ENCODE assay signal across 33 mouse cellular contexts in the genomic region with DNA sequence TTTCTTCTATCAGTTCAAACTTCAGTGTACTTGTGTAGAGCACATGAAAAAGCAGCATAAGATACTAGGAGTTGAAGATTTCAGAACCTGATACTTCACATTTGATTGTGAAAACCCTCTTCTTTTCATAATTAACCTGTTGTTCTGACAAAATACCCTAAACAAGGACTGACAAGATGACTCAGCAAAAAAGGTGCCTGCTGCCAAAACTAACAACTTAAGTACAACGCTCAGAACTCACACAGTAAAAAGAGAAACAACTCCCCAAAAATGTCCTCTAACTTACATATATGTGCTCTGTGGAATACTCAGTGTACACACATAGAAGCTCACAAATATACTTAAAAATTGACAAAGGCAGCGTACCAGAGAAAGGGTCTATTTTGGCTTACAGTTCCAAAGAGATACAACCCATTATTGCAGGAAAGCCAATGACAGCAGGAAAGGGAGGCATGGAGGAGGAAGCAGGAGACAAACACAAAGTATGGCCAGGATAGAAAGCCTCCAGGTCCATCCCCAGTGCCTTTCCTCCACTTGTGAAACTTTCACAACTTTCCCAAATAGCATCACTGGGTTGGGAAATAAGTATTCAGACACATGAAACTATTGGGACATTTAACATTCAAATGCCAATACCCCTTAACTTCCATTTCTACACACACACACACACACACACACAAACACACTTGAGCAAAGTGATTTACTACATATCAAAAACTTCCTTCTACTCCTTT. TPM values are rescaled to one million over a fixed set of nuclear protein-coding genes. Genes with fewer than 3 reads are reported as not detected.
A peak's percentile ranks its signal among the peaks of the same experiment; 100 is the strongest.
DNase-seq lines count a peak whose midpoint lies in the region; ATAC-seq and TF ChIP-seq lines count a peak whose summit lies in the region.
"Had no signal": no experiment of that assay in that cellular context is flagged by ENCODE, and none has a peak within 500 bp of the region (broad histone marks: within the 10 kb centered on the region; RNA-seq: fewer than 3 reads in every experiment).

No protein-coding gene starts in this region.

- TF ChIP-seq CTCF in liver, adult 2 months (IDR thresholded peaks at IDR 0.05; ENCODE audit: low read depth, low read length) = no peak
- TF ChIP-seq CTCF in CH12.LX (conservative IDR thresholded peaks at IDR 0.05 in 1 of 2, IDR thresholded peaks at IDR 0.05 in 1 of 2; ENCODE audit: low read depth in 2 of 2, low read length in 2 of 2) = no peak
- TF ChIP-seq CTCF in midbrain, postnatal 0 days (IDR thresholded peaks at IDR 0.05) = no peak

- dilution Hi-C loops in CH12.LX (cut with MboI; ENCODE audit: extremely low pct_ligation_motif_present, extremely low pct_unique_long_range_greater_than_20kb, low sequenced_read_pairs) = no loop called here

- no peaks in the 10 kb centered on the region for H3K36me3 ChIP-seq in liver, adult 2 months (ENCODE audit: control insufficient read depth, insufficient read depth, low read length)
- peaks cover 0 to 17% of the 10 kb centered on the region in 2 experiments for H3K36me3 ChIP-seq in CH12.LX (replicated peaks in 1 of 2; ENCODE audit: control insufficient read depth in 1 of 2, insufficient read depth in 1 of 2, low read length in 1 of 2)
- no peaks in the 10 kb centered on the region for H3K36me3 ChIP-seq in midbrain, postnatal 0 days (ENCODE audit: insufficient read depth, low read length)
- H3K36me3 ChIP-seq: forebrain, embryonic 12.5 days; intestine, embryonic 15.5 days; limb, embryonic 12.5 days; neural tube, embryonic 12.5 days had no signal

- no peaks in the 10 kb centered on the region; the same call in 1 of the 2 replicates for H3K79me2 ChIP-seq in liver, adult 2 months (ENCODE audit: control insufficient read depth, insufficient read depth, low read length)
- H3K79me2 ChIP-seq in CH12.LX (replicated peaks; ENCODE audit: control insufficient read depth, extremely low read depth, insufficient read depth, poor library complexity, severe bottlenecking) = no peaks in the 10 kb centered on the region; the same call in 1 of the 2 replicates

- no peak for ATAC-seq in midbrain, postnatal 0 days (ENCODE audit: low FRiP score)
- ATAC-seq: forebrain, postnatal 0 days; hindbrain, postnatal 0 days; intestine, embryonic 15.5 days; lung, postnatal 0 days; midbrain, embryonic 16.5 days; Patski had no signal

- TF ChIP-seq RAD21 in CH12.LX (IDR thresholded peaks at IDR 0.05; ENCODE audit: low read depth, low read length) = no peak

- H3K9me3 ChIP-seq in CH12.LX (replicated peaks; ENCODE audit: low read length) = no peaks in the 10 kb centered on the region
- H3K9me3 ChIP-seq in midbrain, postnatal 0 days (ENCODE audit: low read length) = no peaks in the 10 kb centered on the region
- H3K9me3 ChIP-seq: forebrain, embryonic 12.5 days; intestine, embryonic 15.5 days; limb, embryonic 12.5 days; neural tube, embryonic 12.5 days had no signal

- no peak overlapping the region for H3K27ac ChIP-seq in liver, adult 2 months (replicated peaks; ENCODE audit: insufficient read depth, low read depth, low read length)
- H3K27ac ChIP-seq in CH12.LX (ENCODE audit: insufficient read depth, low read depth) = no peak overlapping the region
- H3K27ac ChIP-seq in midbrain, postnatal 0 days (ENCODE audit: low read depth, low read length) = no peak overlapping the region
- H3K27ac ChIP-seq: forebrain, embryonic 12.5 days; hindbrain, postnatal 0 days; intestine, embryonic 15.5 days; layer of hippocampus, adult 2 months; left cerebral cortex, adult 2 months; limb, embryonic 12.5 days; macrophage; neural tube, embryonic 12.5 days; stomach, postnatal 0 days had no signal

- no peak for TF ChIP-seq EP300 in CH12.LX (IDR thresholded peaks at IDR 0.05; ENCODE audit: low read length)

- no peaks in the 10 kb centered on the region for H3K27me3 ChIP-seq in liver, adult 2 months (ENCODE audit: control insufficient read depth, insufficient read depth, low read length)
- H3K27me3 ChIP-seq in CH12.LX (replicated peaks) = no peaks in the 10 kb centered on the region
- no peaks in the 10 kb centered on the region for H3K27me3 ChIP-seq in midbrain, postnatal 0 days (ENCODE audit: insufficient read depth, low read length)
- H3K27me3 ChIP-seq: forebrain, embryonic 12.5 days; intestine, embryonic 15.5 days; limb, embryonic 12.5 days; neural tube, embryonic 12.5 days; Patski had no signal

- no peak overlapping the region for H3K4me3 ChIP-seq in liver, adult 2 months (ENCODE audit: insufficient read depth, low read depth, low read length)
- H3K4me3 ChIP-seq in CH12.LX (replicated peaks in 1 of 3; ENCODE audit: low read depth in 2 of 3, low read length in 2 of 3, poor library complexity in 1 of 3) = no peak overlapping the region
- H3K4me3 ChIP-seq in midbrain, postnatal 0 days (ENCODE audit: low read depth, low read length) = no peak overlapping the region
- H3K4me3 ChIP-seq: erythroblast, embryonic 14.5 days; forebrain, embryonic 12.5 days; intestine, embryonic 15.5 days; layer of hippocampus, adult 2 months; left cerebral cortex, adult 2 months; limb, embryonic 12.5 days; myocyte; neural tube, embryonic 12.5 days had no signal

- peak; percentile 56 for DNase-seq in liver, adult 2 months (ENCODE audit: extremely low read depth, low read depth, low spot score)
- DNase-seq in liver = no peak
- no peak for DNase-seq in CH12.LX (ENCODE audit: extremely low read depth)
- peak; percentile 82 for DNase-seq in adipocyte (ENCODE audit: low spot score)
- DNase-seq in gonadal fat pad, adult 2 months (ENCODE audit: low read depth) = peak; percentile 72
- DNase-seq in right cerebral cortex, postnatal 10 days (ENCODE audit: low spot score in 2 of 2) = no peak
- DNase-seq in testis, postnatal 14 days (ENCODE audit: low spot score) = no peak
- no peak for DNase-seq in midbrain, postnatal 0 days (ENCODE audit: low spot score)
- DNase-seq: adrenal gland, postnatal 25 days; cerebellum, adult 9-11 months; forebrain, postnatal 0 days; heart, postnatal 14 days; kidney, adult 2 months; kidney, postnatal 36 days; right cerebral cortex, adult 18-20 months; right cerebral cortex, postnatal 4 days; thymus, adult 2 months; thymus, postnatal 36 days had no signal

- no peak for TF ChIP-seq POLR2A in liver, adult 2 months (IDR thresholded peaks at IDR 0.05; ENCODE audit: extremely low read depth, insufficient read depth, low read length)
- no peak for TF ChIP-seq POLR2A in CH12.LX (IDR thresholded peaks at IDR 0.05; ENCODE audit: low read depth, low read length)

- peaks cover 6% of the 10 kb centered on the region; the same call in 1 of the 2 replicates for H3K4me1 ChIP-seq in liver, adult 2 months (ENCODE audit: control insufficient read depth, insufficient read depth, low read length)
- peaks cover 0 to 9% of the 10 kb centered on the region in 2 experiments; a peak in 2 of 4 replicates for H3K4me1 ChIP-seq in CH12.LX (ENCODE audit: control insufficient read depth in 1 of 2, insufficient read depth in 2 of 2)
- H3K4me1 ChIP-seq in midbrain, postnatal 0 days (ENCODE audit: insufficient read depth, low read length) = no peaks in the 10 kb centered on the region
- H3K4me1 ChIP-seq: forebrain, embryonic 12.5 days; intestine, embryonic 15.5 days; limb, embryonic 12.5 days; neural tube, embryonic 12.5 days had no signal

- in situ Hi-C loops in CH12.LX (cut with MboI; ENCODE audit: low pct_ligation_motif_present, low pct_unique_long_range_greater_than_20kb, low sequenced_read_pairs) = no loop called here

- no peak overlapping the region for H3K4me2 ChIP-seq in CH12.LX (ENCODE audit: insufficient read depth, low read depth, poor library complexity, severe bottlenecking)
- no peak overlapping the region for H3K4me2 ChIP-seq in midbrain, postnatal 0 days (ENCODE audit: low read depth, low read length, poor library complexity, severe bottlenecking)
- H3K4me2 ChIP-seq: forebrain, embryonic 12.5 days; intestine, embryonic 15.5 days; limb, embryonic 12.5 days; midbrain, embryonic 11.5 days; neural tube, embryonic 12.5 days had no signal

- no peak overlapping the region for H3K9ac ChIP-seq in liver, adult 2 months (ENCODE audit: low read depth, low read length)
- H3K9ac ChIP-seq in CH12.LX (ENCODE audit: insufficient read depth, low read depth) = no peak overlapping the region
- H3K9ac ChIP-seq in midbrain, postnatal 0 days (replicated peaks; ENCODE audit: low read length, poor library complexity, severe bottlenecking) = no peak overlapping the region
- H3K9ac ChIP-seq: forebrain, embryonic 12.5 days; forebrain, postnatal 0 days; intestine, embryonic 15.5 days; limb, embryonic 12.5 days; neural tube, embryonic 12.5 days had no signal

- WGBS in liver, adult 2 months = 55% methylated on average over 2 of the region's 2 CpGs
- 88% methylated on average over 2 of the region's 2 CpGs for WGBS in midbrain, postnatal 0 days

TF ChIP-seq in CH12.LX, 34 proteins besides CTCF, POLR2A, EP300 and RAD21:
- TF ChIP-seq ELF1 (IDR thresholded peaks at IDR 0.05; ENCODE audit: low read depth, low read length) = no peak
- TF ChIP-seq MAFK (IDR thresholded peaks at IDR 0.05; ENCODE audit: insufficient replicate concordance, low read length) = peak; percentile 85
- TF ChIP-seq MYC (IDR thresholded peaks at IDR 0.05; ENCODE audit: low read depth, low read length) = no peak

RNA-seq across cellular contexts. Expression of a gene that starts 7.4 kb away (rescaled TPM):
- under 0.01 and 0.07 TPM in 2 replicates for total RNA-seq in liver, adult 2 months (2014; rRNA removed)
- polyA plus RNA-seq in liver, adult 2 months (2012; rRNA removed) = not detected in 2 replicates
- total RNA-seq in CH12.LX (2012; rRNA removed) = 0.04 TPM in 2 replicates
- not detected in 2 replicates for total RNA-seq in CH12.LX (2014; rRNA removed)
- polyA plus RNA-seq in CH12.LX (2012; ENCODE audit: insufficient read length, low read depth) = not detected in 2 replicates
- polyA plus RNA-seq in gonadal fat pad, adult 2 months (2012; rRNA removed) = 8.8 TPM in 2 replicates
- 15.0 and 20.4 TPM in 2 replicates for total RNA-seq in midbrain, postnatal 0 days (2014; rRNA removed)
- 7.2 and 8.5 TPM in 2 replicates for polyA plus RNA-seq in midbrain, postnatal 0 days (2015; fragmentation: Nextera tagmentation; extraction: Ambion mirVana)
- polyA plus RNA-seq: macrophage, Patski had no signal

Comparison
In these comparisons a context has a peak if more than half of its experiments do, and no peak if none do; other contexts are left out.
1. DNase-seq: peak in liver, adult 2 months (single experiment), adipocyte (single experiment) and gonadal fat pad, adult 2 months (single experiment); none in liver (single experiment), CH12.LX (single experiment), right cerebral cortex, postnatal 10 days (0 of 2), testis, postnatal 14 days (single experiment) and midbrain, postnatal 0 days (single experiment).